Mouse (Mus musculus) heart, adult 2 months (tissue): ENCODE results near the gene Zfp64. TPM values are rescaled to one million over a fixed set of nuclear protein-coding genes. Genes with fewer than 3 reads are reported as not detected.

Source experiments
- DNase-seq, 2 experiments: peaks; one replicate each; pipeline ENCODE4 v3.0.0; 2021
- H3K27ac ChIP-seq: fragments of 200-600 bp; 2 replicates; pipeline ENCODE4 v1.8.1; 2022
- H3K27me3 ChIP-seq: fragments of 200-500 bp; 2 replicates; pipeline ENCODE4 v1.6.1; 2012; ENCODE audit warnings: mild to moderate bottlenecking, low read length, inconsistent platforms, mixed read lengths; ENCODE audit not compliant: control insufficient read depth, insufficient read depth
- H3K36me3 ChIP-seq: fragments of 200-500 bp; 2 replicates; pipeline ENCODE4 v1.6.1; 2012; ENCODE audit warnings: low read length, inconsistent platforms; ENCODE audit not compliant: control insufficient read depth, insufficient read depth
- H3K4me1 ChIP-seq: fragments of 200-500 bp; 2 replicates; pipeline ENCODE4 v1.6.1; 2011; ENCODE audit warnings: low read length; ENCODE audit not compliant: control insufficient read depth, insufficient read depth
- H3K4me3 ChIP-seq: fragments of 200-600 bp; 2 replicates; pipeline ENCODE4 v1.8.1; 2022
- H3K79me2 ChIP-seq: fragments of 200-500 bp; replicated peaks from 2 replicates; pipeline ENCODE4 v1.6.1; 2012; ENCODE audit warnings: mild to moderate bottlenecking, inconsistent platforms, low read length, moderate library complexity, mixed read lengths; ENCODE audit not compliant: control insufficient read depth, insufficient read depth
- H3K9ac ChIP-seq: fragments of 200-500 bp; 2 replicates; pipeline ENCODE4 v1.6.1; 2012; ENCODE audit warnings: low read depth, mild to moderate bottlenecking, control low read depth, inconsistent platforms, low read length, mixed read lengths
- CTCF ChIP-seq: fragments of 200-600 bp; IDR thresholded peaks from 2 replicates; pipeline ENCODE4 v1.8.1; 2022; ENCODE audit warnings: antibody characterized with exemption, mild to moderate bottlenecking, moderate library complexity
- EP300 ChIP-seq: fragments of 200-500 bp; IDR thresholded peaks from 2 replicates; pipeline ENCODE4 v1.6.1; 2011; ENCODE audit warnings: low read depth, low read length, control low read depth; ENCODE audit not compliant: insufficient read depth
- POLR2A ChIP-seq: fragments of 200-500 bp; IDR thresholded peaks from 2 replicates; pipeline ENCODE4 v1.6.1; 2011; ENCODE audit warnings: mild to moderate bottlenecking, low read depth, low read length, control low read depth; ENCODE audit not compliant: insufficient read depth
- WGBS: fragments of 180-500 bp; shearing (Covaris S2); methylation state at CpG from one replicate; pipeline ENCODE4 v1.1.7; 2018; 5-methylcytosine and 5-hydroxymethylcytosine counted together
- intact Hi-C: fragments of 180-260 bp; cut with DNase I; formaldehyde crosslinking; loops from one replicate; pipeline ENCODE4 v1.15.1; 2025
- polyA plus RNA-seq: library from polyadenylated mRNA; depleted of rRNA; stranded (reverse); fragments of >200 nt; gene quantifications from 2 replicates; pipeline ENCODE4 v1.2.3, GENCODE M21; 2012
- total RNA-seq, 2 experiments: library from RNA; stranded (reverse); gene quantifications; 2 replicates each; pipeline ENCODE4 v1.2.3; 2021

The Zfp64 gene
- total and polyA plus RNA-seq, 3 experiments = 6.6 to 10.1 (median 7.8) TPM

DNA sequence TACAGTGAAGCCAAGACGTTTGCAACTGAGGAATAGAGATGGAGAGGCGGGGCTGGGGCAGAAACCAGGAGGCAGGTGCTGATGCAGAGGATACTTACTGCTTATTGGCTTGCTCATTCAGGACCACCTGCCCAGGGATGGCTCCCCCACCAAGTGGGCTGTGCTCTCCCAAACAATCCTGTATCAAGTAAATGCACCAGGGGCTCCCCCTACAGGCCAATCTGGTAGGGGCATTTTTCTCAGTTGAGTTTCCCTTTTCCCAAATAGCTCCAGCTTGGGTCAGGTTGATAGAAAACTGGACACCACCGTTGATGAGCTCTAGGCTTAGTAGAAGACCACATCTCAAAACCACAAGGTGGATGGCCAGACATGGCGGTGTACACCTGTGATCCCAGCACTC, 84.9 kb downstream of the Zfp64 start:
- no peak for DNase-seq
- H3K4me3 ChIP-seq = no peak overlapping the region
- 55% methylated on average over 4 of the region's 4 CpGs for WGBS
- no peaks in the 10 kb centered on the region for H3K4me1 ChIP-seq
- no peaks in the 10 kb centered on the region for H3K36me3 ChIP-seq
- intact Hi-C loops = loop anchor here (10.0 kb wide), 2 partner anchors 106 to 176 kb away; partner anchors contain the start of gene Sall4
- H3K27ac ChIP-seq = no peak overlapping the region
- TF ChIP-seq CTCF = peak; percentile 64
- TF ChIP-seq EP300 = no peak
- TF ChIP-seq POLR2A = no peak
- no peak overlapping the region for H3K9ac ChIP-seq
- no peaks in the 10 kb centered on the region for H3K27me3 ChIP-seq
- H3K79me2 ChIP-seq = no peaks in the 10 kb centered on the region

DNA sequence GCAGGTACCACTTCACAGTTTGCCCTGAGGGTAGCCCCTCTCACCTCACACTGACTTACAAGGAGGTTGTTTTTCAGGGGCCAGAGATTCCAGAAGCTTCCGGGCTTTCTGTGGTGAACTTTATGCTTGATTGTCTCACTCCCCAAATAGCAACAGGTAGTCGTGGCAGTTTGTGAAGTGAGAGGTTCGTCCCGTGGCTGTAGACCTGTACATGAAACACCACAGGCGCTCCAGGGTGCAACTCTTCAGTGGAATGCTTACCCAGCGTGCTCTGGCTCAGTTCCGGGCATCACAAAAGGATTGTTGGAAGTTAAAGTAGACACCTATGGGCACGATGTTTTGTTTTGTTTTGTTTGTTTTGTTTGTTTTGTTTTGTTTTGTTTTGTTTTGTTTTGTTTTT, 88.4 kb downstream of the Zfp64 start:
- DNase-seq = no peak
- Histone ChIP-seq H3K4me3 (no peak overlapping the region), H3K9ac (no peak overlapping the region), H3K36me3 (no peaks in the 10 kb centered on the region), H3K27ac (no peak overlapping the region), H3K27me3 (no peaks in the 10 kb centered on the region), H3K4me1 (no peaks in the 10 kb centered on the region), H3K79me2 (no peaks in the 10 kb centered on the region)
- TF ChIP-seq POLR2A (no peak), EP300 (no peak), CTCF (no peak)
- WGBS = 73% methylated on average over 8 of the region's 8 CpGs
- intact Hi-C loops = no loop called here

GRCm38 (mm10) chr2:168866436-168866835, 89.0 kb downstream of the Zfp64 start:
- Histone ChIP-seq H3K9ac (no peak overlapping the region), H3K4me3 (no peak overlapping the region), H3K36me3 (no peaks in the 10 kb centered on the region), H3K27ac (no peak overlapping the region), H3K79me2 (no peaks in the 10 kb centered on the region), H3K4me1 (no peaks in the 10 kb centered on the region), H3K27me3 (no peaks in the 10 kb centered on the region)
- 64% methylated on average over 10 of the region's 10 CpGs for WGBS
- no peak for DNase-seq
- TF ChIP-seq CTCF (no peak), POLR2A (no peak), EP300 (no peak)
- intact Hi-C loops = no loop called here

GRCm38 (mm10) chr2:168864905-168865304, 90.5 kb downstream of the Zfp64 start:
- no peaks in the 10 kb centered on the region for H3K4me1 ChIP-seq
- no peaks in the 10 kb centered on the region for H3K36me3 ChIP-seq
- 82% methylated on average over 5 of the region's 5 CpGs for WGBS
- H3K27ac ChIP-seq = no peak overlapping the region
- TF ChIP-seq POLR2A (no peak), CTCF (no peak), EP300 (no peak)
- no peaks in the 10 kb centered on the region for H3K27me3 ChIP-seq
- H3K9ac ChIP-seq = no peak overlapping the region
- DNase-seq = no peak
- no peaks in the 10 kb centered on the region for H3K79me2 ChIP-seq
- intact Hi-C loops = no loop called here
- H3K4me3 ChIP-seq = no peak overlapping the region

DNA sequence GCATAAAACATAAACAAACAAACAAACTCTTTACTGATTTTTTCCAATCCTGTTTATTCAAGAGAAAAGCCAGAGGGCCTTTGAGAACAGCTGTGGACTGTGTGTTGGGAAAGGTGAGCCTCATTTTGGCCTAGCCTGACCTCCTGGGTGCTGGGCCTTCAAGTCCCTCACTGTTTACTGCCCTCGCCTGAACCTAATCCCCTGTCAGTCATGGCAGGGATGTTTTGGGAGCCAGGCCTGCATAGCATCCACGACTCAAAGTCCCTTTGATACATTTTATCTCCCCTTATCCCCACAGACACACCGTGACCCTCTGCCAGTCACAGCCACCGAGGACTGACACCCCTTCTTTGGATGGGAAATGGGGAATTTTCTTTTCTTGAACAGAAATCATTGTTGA, 92.7 kb downstream of the Zfp64 start:
- Histone ChIP-seq H3K27ac (no peak overlapping the region), H3K79me2 (no peaks in the 10 kb centered on the region), H3K9ac (no peak overlapping the region), H3K36me3 (no peaks in the 10 kb centered on the region), H3K27me3 (no peaks in the 10 kb centered on the region), H3K4me1 (no peaks in the 10 kb centered on the region), H3K4me3 (no peak overlapping the region)
- intact Hi-C loops = no loop called here
- no peak for DNase-seq
- 62% methylated on average over 4 of the region's 4 CpGs for WGBS
- TF ChIP-seq EP300 (no peak), CTCF (no peak), POLR2A (no peak)

GRCm38 (mm10) chr2:168860922-168861740, 94.3 kb downstream of the Zfp64 start:
- Histone ChIP-seq H3K27ac (no peak overlapping the region), H3K9ac (no peak overlapping the region), H3K27me3 (no peaks in the 10 kb centered on the region), H3K4me3 (no peak overlapping the region), H3K4me1 (no peaks in the 10 kb centered on the region), H3K79me2 (no peaks in the 10 kb centered on the region), H3K36me3 (no peaks in the 10 kb centered on the region)
- WGBS = 73% methylated on average over 24 of the region's 24 CpGs
- DNase-seq = no peak
- intact Hi-C loops = no loop called here
- TF ChIP-seq EP300 = no peak
- TF ChIP-seq POLR2A = no peak
- TF ChIP-seq CTCF = no peak
